8 mouse cellular contexts compared by ENCODE assay signal in the genomic region with DNA sequence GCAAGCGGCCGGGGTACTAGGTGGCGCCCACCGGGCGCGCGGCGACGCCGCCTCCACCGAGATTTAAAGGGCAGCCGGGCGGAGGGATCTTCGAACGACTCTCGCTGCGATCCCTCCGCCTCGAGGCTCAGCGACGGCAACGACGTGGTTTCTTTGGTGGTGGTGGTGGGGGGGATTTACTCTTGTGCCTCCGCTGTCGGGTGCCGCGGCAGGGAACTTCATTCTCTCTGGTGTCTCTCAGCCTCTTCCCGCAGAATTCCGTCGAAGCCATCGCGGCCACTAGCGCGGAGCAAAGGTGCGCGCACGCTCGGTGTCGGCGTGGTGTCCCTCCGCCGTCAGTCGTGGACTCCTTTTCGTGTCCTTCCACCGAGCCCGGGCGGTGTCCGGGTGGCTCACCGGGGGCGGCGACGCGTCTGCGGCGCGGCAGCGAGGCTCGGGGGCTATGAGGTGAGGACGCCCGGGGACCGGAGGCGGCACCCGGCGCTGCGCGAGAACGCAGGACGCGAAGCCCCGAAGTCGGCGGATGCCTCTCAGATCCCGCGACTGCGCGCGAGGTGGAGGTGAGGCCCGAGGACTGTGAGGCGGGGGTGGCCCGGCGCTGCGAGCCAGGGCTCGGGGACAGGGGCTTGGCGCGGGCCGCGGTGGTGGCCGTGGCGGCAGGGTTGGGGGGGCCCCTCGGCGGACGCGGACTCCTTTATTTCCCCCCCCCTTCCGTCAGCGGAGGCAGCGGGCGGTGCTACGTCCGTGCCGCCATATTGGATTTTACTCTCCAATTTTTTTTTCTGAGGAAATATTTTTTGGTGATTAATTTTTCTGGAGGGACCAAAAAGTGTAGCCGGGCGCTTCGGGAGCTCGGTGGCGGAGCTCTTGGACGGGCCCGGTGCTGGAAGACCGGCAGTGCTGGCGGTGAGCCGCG. TPM values are rescaled to one million over a fixed set of nuclear protein-coding genes. Genes with fewer than 3 reads are reported as not detected.
DNase-seq lines count a peak whose midpoint lies in the region; ATAC-seq and TF ChIP-seq lines count a peak whose summit lies in the region.

No protein-coding gene starts in this region.

- no peaks in the 10 kb centered on the region for H3K79me2 ChIP-seq in heart, adult 2 months (replicated peaks; ENCODE audit: control insufficient read depth, insufficient read depth, low read length)

- intact Hi-C loops in heart, adult 2 months (cut with DNase I), result loop anchor here (2.0 to 5.0 kb wide), 3 partner anchors 43 to 446 kb away; a partner anchor contains a TSS

- peaks cover 20% of the 10 kb centered on the region for H3K4me1 ChIP-seq in embryonic facial prominence, embryonic 12.5 days
- peaks cover 7% of the 10 kb centered on the region for H3K4me1 ChIP-seq in heart, adult 2 months (ENCODE audit: control insufficient read depth, insufficient read depth, low read length)
- peaks cover 13% of the 10 kb centered on the region for H3K4me1 ChIP-seq in kidney, adult 2 months (ENCODE audit: control insufficient read depth, insufficient read depth, low read length)
- H3K4me1 ChIP-seq in limb, embryonic 12.5 days (replicated peaks), result peaks cover 19% of the 10 kb centered on the region
- peaks cover 24% of the 10 kb centered on the region for H3K4me1 ChIP-seq in midbrain, embryonic 14.5 days (ENCODE audit: control insufficient read depth, insufficient read depth, low read length)

- TF ChIP-seq CTCF in heart, adult 2 months (IDR thresholded peaks at IDR 0.05), result no peak
- no peak for TF ChIP-seq CTCF in kidney, adult 2 months (conservative IDR thresholded peaks at IDR 0.05; ENCODE audit: insufficient read depth, insufficient read length, low read depth, low read length)

- H3K9me3 ChIP-seq in embryonic facial prominence, embryonic 12.5 days, result no peaks in the 10 kb centered on the region
- H3K9me3 ChIP-seq in limb, embryonic 12.5 days, result no peaks in the 10 kb centered on the region
- no peaks in the 10 kb centered on the region for H3K9me3 ChIP-seq in midbrain, embryonic 14.5 days (ENCODE audit: control insufficient read depth, low read length)

- H3K36me3 ChIP-seq in embryonic facial prominence, embryonic 12.5 days, result no peaks in the 10 kb centered on the region
- peaks cover 3% of the 10 kb centered on the region for H3K36me3 ChIP-seq in heart, adult 2 months (ENCODE audit: control insufficient read depth, insufficient read depth, low read length)
- no peaks in the 10 kb centered on the region for H3K36me3 ChIP-seq in kidney, adult 2 months (ENCODE audit: control insufficient read depth, insufficient read depth, low read length)
- H3K36me3 ChIP-seq in limb, embryonic 12.5 days, result 0 out of 2 replicates have a peak, but pooled peaks cover 6% of the 10 kb centered on the region
- H3K36me3 ChIP-seq in midbrain, embryonic 14.5 days (ENCODE audit: control insufficient read depth, insufficient read depth, low read length), result no peaks in the 10 kb centered on the region

- peak; percentile 69; the same call in 1 of the 2 replicates for TF ChIP-seq EP300 in heart, adult 2 months (IDR thresholded peaks at IDR 0.05; ENCODE audit: insufficient read depth, low read depth, low read length)

- peak; percentile 35; the same call in 1 of the 2 replicates for ATAC-seq in embryonic facial prominence, embryonic 12.5 days (ENCODE audit: insufficient number of reproducible peaks, insufficient read depth, low FRiP score, low TSS enrichment)
- peak; percentile 43 for ATAC-seq in limb, embryonic 12.5 days (ENCODE audit: insufficient number of reproducible peaks, insufficient read depth, low FRiP score, low TSS enrichment, low read depth)
- ATAC-seq in midbrain, embryonic 14.5 days (ENCODE audit: low FRiP score, low TSS enrichment), result peak; percentile 73

- H3K4me2 ChIP-seq in embryonic facial prominence, embryonic 12.5 days (replicated peaks), result peak overlapping the region; percentile 86
- H3K4me2 ChIP-seq in limb, embryonic 12.5 days, result peak overlapping the region; percentile 87
- H3K4me2 ChIP-seq in midbrain, embryonic 14.5 days (ENCODE audit: low read length), result peak overlapping the region; percentile 90

- peak overlapping the region; percentile 100 for H3K9ac ChIP-seq in embryonic facial prominence, embryonic 12.5 days
- H3K9ac ChIP-seq in heart, adult 2 months (ENCODE audit: low read depth, low read length), result peak overlapping the region; percentile 99
- H3K9ac ChIP-seq in limb, embryonic 12.5 days (replicated peaks), result peak overlapping the region; percentile 100
- H3K9ac ChIP-seq in midbrain, embryonic 14.5 days (replicated peaks; ENCODE audit: low read length), result peak overlapping the region; percentile 100

- under 1% methylated on average over 85 of the region's 111 CpGs for whole genome bisulfite sequencing in embryonic facial prominence, embryonic 12.5 days
- under 1% methylated on average over 111 of the region's 111 CpGs for WGBS in heart, adult 2 months
- whole genome bisulfite sequencing in kidney, adult 2 months, result 1% methylated on average over 111 of the region's 111 CpGs
- under 1% methylated on average over 111 of the region's 111 CpGs for WGBS in limb, embryonic 12.5 days
- WGBS in midbrain, embryonic 14.5 days, result under 1% methylated on average over 111 of the region's 111 CpGs

- peak; percentile 95 for TF ChIP-seq POLR2A in heart, adult 2 months (IDR thresholded peaks at IDR 0.05; ENCODE audit: insufficient read depth, low read depth, low read length)
- peak; percentile 96 for TF ChIP-seq POLR2A in kidney, adult 2 months (IDR thresholded peaks at IDR 0.05; ENCODE audit: low read depth, low read length)

- H3K4me3 ChIP-seq in embryonic facial prominence, embryonic 12.5 days, result peak overlapping the region; percentile 94
- H3K4me3 ChIP-seq in heart, adult 2 months, result peak overlapping the region; percentile 99
- H3K4me3 ChIP-seq in kidney, adult 2 months (ENCODE audit: insufficient read depth, low read depth, low read length), result peak overlapping the region; percentile 60
- H3K4me3 ChIP-seq in limb, embryonic 12.5 days (replicated peaks), result peak overlapping the region; percentile 98
- H3K4me3 ChIP-seq in midbrain, embryonic 14.5 days (replicated peaks; ENCODE audit: low read depth, low read length), result peak overlapping the region; percentile 99

- DNase-seq in 3134 (ENCODE audit: extremely low read depth, insufficient read length, low spot score), result peak; percentile 86
- DNase-seq in adrenal gland, postnatal 36 days, result peak; percentile 85 to 87
- DNase-seq in heart, adult 2 months, result peak; percentile 91 to 94
- DNase-seq in kidney, adult 2 months, result peak; percentile 92
- DNase-seq in midbrain, embryonic 14.5 days, result peak; percentile 98
- peak; percentile 79 for DNase-seq in spleen, adult 12 weeks (ENCODE audit: low spot score)

- H3K27me3 ChIP-seq in embryonic facial prominence, embryonic 12.5 days, result no peaks in the 10 kb centered on the region
- H3K27me3 ChIP-seq in heart, adult 2 months (ENCODE audit: control insufficient read depth, insufficient read depth, low read length), result no peaks in the 10 kb centered on the region
- H3K27me3 ChIP-seq in kidney, adult 2 months (replicated peaks; ENCODE audit: control insufficient read depth, insufficient read depth, low read length), result no peaks in the 10 kb centered on the region
- no peaks in the 10 kb centered on the region for H3K27me3 ChIP-seq in limb, embryonic 12.5 days
- no peaks in the 10 kb centered on the region for H3K27me3 ChIP-seq in midbrain, embryonic 14.5 days (ENCODE audit: control insufficient read depth, insufficient read depth, low read length)

- peak overlapping the region; percentile 100 for H3K27ac ChIP-seq in embryonic facial prominence, embryonic 12.5 days
- peak overlapping the region; percentile 99 for H3K27ac ChIP-seq in heart, adult 2 months
- peak overlapping the region; percentile 98 for H3K27ac ChIP-seq in kidney, adult 2 months (ENCODE audit: insufficient read depth, low read depth, low read length)
- H3K27ac ChIP-seq in limb, embryonic 12.5 days, result peak overlapping the region; percentile 100
- H3K27ac ChIP-seq in midbrain, embryonic 14.5 days (replicated peaks; ENCODE audit: low read depth, low read length), result peak overlapping the region; percentile 100

RNA-seq across cellular contexts. Expression of a gene that starts 0.8 kb away (rescaled TPM):
- total RNA-seq in adrenal gland, postnatal 36 days (2021), result 10 to 100 TPM; 50.7 to 52.5 TPM
- 42.2 TPM in 2 replicates for polyA plus RNA-seq in embryonic facial prominence, embryonic 12.5 days (2016; fragmentation: Nextera tagmentation; extraction: Ambion mirVana)
- 10 to 100 TPM; 27.9 to 30.6 TPM for total RNA-seq in heart, adult 2 months (2021)
- 9.3 and 13.7 TPM in 2 replicates for polyA plus RNA-seq in heart, adult 2 months (2012; rRNA removed)
- 12.6 and 12.9 TPM in 2 replicates for polyA plus RNA-seq in kidney, adult 2 months (2012; rRNA removed)
- 38.3 and 44.2 TPM in 2 replicates for polyA plus RNA-seq in limb, embryonic 12.5 days (2016; fragmentation: Nextera tagmentation; extraction: Ambion mirVana)
- polyA plus RNA-seq in midbrain, embryonic 14.5 days (2014; fragmentation: Nextera tagmentation; extraction: Ambion mirVana), result 55.6 and 74.0 TPM in 2 replicates

RNA-seq across cellular contexts. Expression of a gene that starts 59.9 kb away (rescaled TPM):
- total RNA-seq in adrenal gland, postnatal 36 days (2021), result 10 to 100 TPM; 28.1 to 43.2 TPM
- polyA plus RNA-seq in embryonic facial prominence, embryonic 12.5 days (2016; fragmentation: Nextera tagmentation; extraction: Ambion mirVana), result 42.0 and 44.7 TPM in 2 replicates
- total RNA-seq in heart, adult 2 months (2021), result 1 to 10 TPM; 8.1 to 8.3 TPM
- 17.9 and 23.3 TPM in 2 replicates for polyA plus RNA-seq in heart, adult 2 months (2012; rRNA removed)
- polyA plus RNA-seq in kidney, adult 2 months (2012; rRNA removed), result 18.8 and 23.3 TPM in 2 replicates
- polyA plus RNA-seq in limb, embryonic 12.5 days (2016; fragmentation: Nextera tagmentation; extraction: Ambion mirVana), result 33.0 and 41.1 TPM in 2 replicates
- 31.4 and 33.7 TPM in 2 replicates for polyA plus RNA-seq in midbrain, embryonic 14.5 days (2014; fragmentation: Nextera tagmentation; extraction: Ambion mirVana)

Comparison
In these comparisons a context has a peak if more than half of its experiments do, and no peak if none do; other contexts are left out.
1. Peak in every context shown above with its lines: DNase-seq, ATAC-seq, H3K4me3 ChIP-seq and H3K27ac ChIP-seq.